Mouse (Mus musculus): ENCODE data around the gene C2cd2. TPM values are rescaled to one million over a fixed set of nuclear protein-coding genes. Genes with fewer than 3 reads are reported as not detected.
A peak's percentile ranks its signal among the peaks of the same experiment; 100 is the strongest.

Gene C2cd2
- polyA plus RNA-seq, 1 experiment from 2014 or later, result 12.7 TPM

DNA sequence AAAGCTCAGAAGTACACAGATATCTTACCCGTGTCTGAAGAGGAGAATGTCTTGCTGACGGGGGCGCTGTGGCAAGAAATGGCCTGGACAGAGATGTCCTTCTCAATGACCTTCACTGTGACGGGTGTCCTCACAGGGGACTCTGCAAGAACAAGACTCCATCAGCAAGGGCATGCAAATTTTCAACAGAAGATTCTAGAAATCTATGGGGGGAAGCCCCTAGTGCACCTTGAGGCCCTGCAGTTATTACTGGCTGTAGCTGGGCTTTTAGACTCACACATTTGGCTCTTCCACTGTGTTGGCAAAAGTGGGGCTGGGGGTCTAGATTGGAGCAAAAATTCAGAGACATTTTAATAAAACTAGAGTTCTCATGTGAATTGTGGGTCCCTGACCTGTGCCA, 87.3 kb downstream of the C2cd2 start:
- H3K9ac ChIP-seq (replicated peaks; ENCODE audit: low read depth, low read length), result no peak overlapping the region
- no peaks in the 10 kb centered on the region for H3K4me1 ChIP-seq (replicated peaks; ENCODE audit: control insufficient read depth, insufficient read depth, low read length)
- ATAC-seq, result no peak
- no peak overlapping the region for H3K27ac ChIP-seq (ENCODE audit: low read length)
- WGBS, result 89% methylated on average over 4 of the region's 4 CpGs
- no peaks in the 10 kb centered on the region for H3K27me3 ChIP-seq (replicated peaks; ENCODE audit: control insufficient read depth, insufficient read depth, low read length)
- H3K9me3 ChIP-seq (ENCODE audit: control insufficient read depth, low read length), result no peaks in the 10 kb centered on the region
- no peaks in the 10 kb centered on the region for H3K36me3 ChIP-seq (ENCODE audit: control insufficient read depth, insufficient read depth)
- H3K4me3 ChIP-seq (replicated peaks; ENCODE audit: low read length), result no peak overlapping the region
- H3K4me2 ChIP-seq (ENCODE audit: low read length), result no peak overlapping the region

- Histone ChIP-seq H3K9ac (replicated peaks; ENCODE audit: low read depth, low read length) (no peak overlapping the region), H3K4me3 (replicated peaks; ENCODE audit: low read length) (no peak overlapping the region), H3K27ac (ENCODE audit: low read length) (no peak overlapping the region), H3K9me3 (ENCODE audit: control insufficient read depth, low read length) (no peaks in the 10 kb centered on the region), H3K27me3 (replicated peaks; ENCODE audit: control insufficient read depth, insufficient read depth, low read length) (no peaks in the 10 kb centered on the region), H3K4me2 (ENCODE audit: low read length) (no peak overlapping the region), H3K36me3 (ENCODE audit: control insufficient read depth, insufficient read depth) (no peaks in the 10 kb centered on the region), H3K4me1 (replicated peaks; ENCODE audit: control insufficient read depth, insufficient read depth, low read length) (no peaks in the 10 kb centered on the region)
- WGBS, result 63% methylated on average over 1 of the region's 1 CpGs
- ATAC-seq, result no peak
Measured at GRCm38 (mm10) chr16:97874376-97874775, 88.0 kb downstream of the C2cd2 start.

GRCm38 (mm10) chr16:97872657-97873056, 89.7 kb downstream of the C2cd2 start:
- Histone ChIP-seq H3K4me2 (ENCODE audit: low read length) (no peak overlapping the region), H3K27ac (ENCODE audit: low read length) (no peak overlapping the region), H3K4me1 (replicated peaks; ENCODE audit: control insufficient read depth, insufficient read depth, low read length) (no peaks in the 10 kb centered on the region), H3K27me3 (replicated peaks; ENCODE audit: control insufficient read depth, insufficient read depth, low read length) (no peaks in the 10 kb centered on the region), H3K36me3 (ENCODE audit: control insufficient read depth, insufficient read depth) (no peaks in the 10 kb centered on the region; the same call in 1 of the 2 replicates), H3K9ac (replicated peaks; ENCODE audit: low read depth, low read length) (no peak overlapping the region), H3K4me3 (replicated peaks; ENCODE audit: low read length) (no peak overlapping the region), H3K9me3 (ENCODE audit: control insufficient read depth, low read length) (no peaks in the 10 kb centered on the region)
- ATAC-seq, result no peak
- WGBS, result 68% methylated on average over 5 of the region's 5 CpGs

DNA sequence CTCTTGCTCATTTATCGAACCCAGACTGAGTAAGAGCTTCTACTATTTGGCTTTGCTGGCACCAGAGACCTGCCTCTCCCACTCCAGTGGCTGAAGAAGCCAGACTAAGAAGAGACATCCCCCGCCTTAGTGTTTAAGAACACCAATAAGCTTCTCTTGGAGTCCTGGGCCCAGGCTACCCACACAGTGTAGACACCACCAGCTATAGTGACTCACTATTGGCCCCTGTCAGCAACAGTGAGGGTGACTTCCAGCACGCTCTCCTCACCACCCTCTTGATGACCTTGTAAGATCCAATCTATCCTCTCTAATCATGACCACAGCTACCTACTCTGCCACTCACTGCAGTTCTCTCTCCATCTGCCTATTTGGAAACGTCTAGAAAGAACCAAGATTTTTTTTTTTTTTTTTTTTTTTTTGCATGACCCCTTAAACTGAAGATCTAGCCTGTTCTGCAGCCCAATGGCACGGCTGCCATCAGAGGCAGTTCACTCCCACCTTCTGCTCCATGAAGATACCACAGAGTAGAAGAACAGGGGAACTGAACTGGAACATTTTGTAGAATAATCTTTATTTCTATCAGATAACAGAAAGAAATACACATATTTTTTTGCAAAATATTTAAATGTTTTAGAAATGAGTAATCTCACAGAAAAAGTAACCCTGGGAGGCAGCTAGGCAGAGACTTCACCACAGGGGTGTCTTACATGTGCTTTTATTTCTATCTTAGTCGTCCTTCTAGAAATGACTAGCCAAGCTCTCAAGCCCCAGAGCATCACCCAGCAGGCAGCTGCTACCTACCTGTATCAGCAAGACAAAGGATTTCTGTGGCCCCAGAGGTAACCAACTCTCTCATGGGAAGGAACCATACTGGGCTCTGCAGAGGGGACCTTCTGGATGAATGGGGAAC, 93.0 kb downstream of the C2cd2 start:
- WGBS, result 76% methylated on average over 6 of the region's 6 CpGs

DNA sequence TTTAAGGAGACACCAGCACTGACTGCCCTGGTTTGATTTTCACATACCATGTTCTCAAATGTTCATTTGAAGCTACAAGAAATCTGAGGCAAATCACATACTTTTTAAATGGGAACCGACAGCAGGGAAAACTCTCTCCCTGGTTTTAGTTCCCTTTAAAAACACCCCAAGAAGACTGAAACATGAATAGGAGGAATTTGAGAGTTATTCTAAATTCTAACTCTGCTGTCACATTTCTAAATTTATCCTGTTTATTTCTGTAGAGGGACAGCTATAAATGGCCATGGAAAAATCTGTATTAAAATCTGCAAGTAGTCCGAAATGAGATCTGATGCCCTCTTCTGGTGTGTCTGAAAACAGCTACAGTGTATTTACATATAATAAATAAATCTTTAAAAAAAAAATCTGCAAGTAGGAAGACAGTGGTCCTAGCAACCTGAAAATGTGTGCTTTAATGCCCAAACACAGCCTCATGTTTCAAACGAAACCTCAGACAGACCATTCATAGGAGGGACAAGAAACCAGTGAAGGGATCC, 98.4 kb downstream of the C2cd2 start:
- Histone ChIP-seq H3K27ac (ENCODE audit: low read length) (no peak overlapping the region), H3K4me1 (replicated peaks; ENCODE audit: control insufficient read depth, insufficient read depth, low read length) (no peaks in the 10 kb centered on the region), H3K9ac (replicated peaks; ENCODE audit: low read depth, low read length) (no peak overlapping the region), H3K27me3 (replicated peaks; ENCODE audit: control insufficient read depth, insufficient read depth, low read length) (no peaks in the 10 kb centered on the region), H3K4me2 (ENCODE audit: low read length) (no peak overlapping the region), H3K36me3 (ENCODE audit: control insufficient read depth, insufficient read depth) (no peaks in the 10 kb centered on the region; the same call in 1 of the 2 replicates), H3K9me3 (ENCODE audit: control insufficient read depth, low read length) (no peaks in the 10 kb centered on the region), H3K4me3 (replicated peaks; ENCODE audit: low read length) (no peak overlapping the region)
- no peak for ATAC-seq
- 88% methylated on average over 3 of the region's 3 CpGs for WGBS

More for the DNA sequence above, 93.0 kb downstream of the C2cd2 start:
- Histone ChIP-seq H3K4me1 (replicated peaks; ENCODE audit: control insufficient read depth, insufficient read depth, low read length) (no peaks in the 10 kb centered on the region), H3K9me3 (ENCODE audit: control insufficient read depth, low read length) (no peaks in the 10 kb centered on the region), H3K4me2 (ENCODE audit: low read length) (no peak overlapping the region), H3K4me3 (replicated peaks; ENCODE audit: low read length) (no peak overlapping the region), H3K27me3 (replicated peaks; ENCODE audit: control insufficient read depth, insufficient read depth, low read length) (no peaks in the 10 kb centered on the region), H3K27ac (ENCODE audit: low read length) (no peak overlapping the region), H3K9ac (replicated peaks; ENCODE audit: low read depth, low read length) (no peak overlapping the region), H3K36me3 (ENCODE audit: control insufficient read depth, insufficient read depth) (no peaks in the 10 kb centered on the region; the same call in 1 of the 2 replicates)
- no peak for ATAC-seq

DNA sequence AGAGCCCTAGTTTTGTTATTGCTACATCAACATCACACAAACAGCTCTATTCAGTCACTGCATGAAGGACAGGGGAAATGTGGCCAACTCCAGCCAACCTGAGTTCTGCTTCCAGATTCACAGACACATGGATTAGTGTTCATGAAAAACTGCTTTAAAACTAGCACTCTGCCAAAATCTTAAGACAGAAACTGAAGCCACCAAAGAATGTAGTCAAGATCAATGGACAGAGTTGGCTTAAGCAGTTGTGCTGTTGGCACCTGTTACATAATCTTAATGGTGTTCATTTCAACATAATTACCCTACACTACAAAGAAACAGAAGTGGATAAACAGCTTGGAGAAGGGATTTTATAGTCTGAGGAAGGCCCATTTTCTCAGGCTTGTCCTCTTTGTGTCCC, 106.3 kb downstream of the C2cd2 start:
- H3K9ac ChIP-seq (replicated peaks; ENCODE audit: low read depth, low read length), result no peak overlapping the region
- no peak overlapping the region for H3K4me3 ChIP-seq (replicated peaks; ENCODE audit: low read length)
- H3K27ac ChIP-seq (ENCODE audit: low read length), result no peak overlapping the region
- H3K9me3 ChIP-seq (ENCODE audit: control insufficient read depth, low read length), result no peaks in the 10 kb centered on the region
- no peak overlapping the region for H3K4me2 ChIP-seq (ENCODE audit: low read length)
- H3K27me3 ChIP-seq (replicated peaks; ENCODE audit: control insufficient read depth, insufficient read depth, low read length), result no peaks in the 10 kb centered on the region
- ATAC-seq, result no peak
- H3K36me3 ChIP-seq (ENCODE audit: control insufficient read depth, insufficient read depth), result no peaks in the 10 kb centered on the region
- peaks cover 7% of the 10 kb centered on the region for H3K4me1 ChIP-seq (replicated peaks; ENCODE audit: control insufficient read depth, insufficient read depth, low read length)

- Histone ChIP-seq H3K4me1 (replicated peaks; ENCODE audit: control insufficient read depth, insufficient read depth, low read length) (peaks cover 24% of the 10 kb centered on the region), H3K27ac (ENCODE audit: low read length) (peak within 1 kb of the TSS; percentile 99), H3K9me3 (ENCODE audit: control insufficient read depth, low read length) (no peaks in the 10 kb centered on the region), H3K4me3 (replicated peaks; ENCODE audit: low read length) (peak within 1 kb of the TSS; percentile 95), H3K4me2 (ENCODE audit: low read length) (peak within 1 kb of the TSS; percentile 69), H3K27me3 (replicated peaks; ENCODE audit: control insufficient read depth, insufficient read depth, low read length) (no peaks in the 10 kb centered on the region), H3K36me3 (ENCODE audit: control insufficient read depth, insufficient read depth) (no peaks in the 10 kb centered on the region), H3K9ac (replicated peaks; ENCODE audit: low read depth, low read length) (peak within 1 kb of the TSS; percentile 99)
- peak; percentile 92 for ATAC-seq
- WGBS, result under 1% methylated on average over 31 of the region's 31 CpGs
Measured at GRCm38 (mm10) chr16:97851741-97852319, 110.6 kb downstream of the C2cd2 start, which contains the start of gene Prdm15. TSS of gene Prdm15 (minus strand) at chr16:97851850.

DNA sequence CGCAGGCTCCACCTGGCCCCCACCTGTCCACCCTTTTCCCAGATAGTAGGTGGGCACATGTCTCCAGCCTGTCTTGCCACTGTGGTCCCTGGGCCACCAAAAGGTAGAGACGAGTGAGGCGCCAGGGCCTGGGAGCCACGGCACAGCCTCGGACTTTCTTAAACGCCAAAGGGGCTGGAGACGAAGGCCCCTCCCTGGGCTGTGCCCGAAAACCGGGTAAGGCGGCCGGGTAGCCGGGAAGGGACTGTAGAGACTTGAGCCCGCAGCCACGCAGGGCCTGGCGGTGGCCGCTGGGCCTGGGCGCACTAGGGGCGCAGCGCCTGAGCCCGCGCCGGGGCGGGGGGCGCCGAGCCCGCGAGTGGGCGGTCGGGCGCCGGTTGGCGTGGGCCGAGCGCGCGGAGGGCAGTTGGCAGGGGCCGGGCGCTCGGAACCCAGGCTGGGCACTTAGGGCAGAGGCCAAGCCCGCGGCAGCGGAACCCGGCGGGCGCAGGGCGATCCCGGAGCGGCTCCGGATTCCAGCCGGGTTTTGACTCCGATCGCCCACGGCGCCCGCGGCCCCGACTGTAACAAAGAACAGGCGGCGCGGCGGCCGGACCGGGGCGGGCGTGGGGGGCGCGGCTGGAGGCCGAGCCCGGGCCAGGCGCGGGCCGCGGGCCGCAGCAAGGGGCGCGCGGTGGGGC, 111.2 kb downstream of the C2cd2 start:
- Histone ChIP-seq H3K4me3 (replicated peaks; ENCODE audit: low read length) (peak overlapping the region; percentile 95), H3K9ac (replicated peaks; ENCODE audit: low read depth, low read length) (peak overlapping the region; percentile 99), H3K9me3 (ENCODE audit: control insufficient read depth, low read length) (no peaks in the 10 kb centered on the region), H3K4me2 (ENCODE audit: low read length) (peak overlapping the region; percentile 67), H3K4me1 (replicated peaks; ENCODE audit: control insufficient read depth, insufficient read depth, low read length) (peaks cover 24% of the 10 kb centered on the region), H3K27me3 (replicated peaks; ENCODE audit: control insufficient read depth, insufficient read depth, low read length) (no peaks in the 10 kb centered on the region), H3K27ac (ENCODE audit: low read length) (peak overlapping the region; percentile 99), H3K36me3 (ENCODE audit: control insufficient read depth, insufficient read depth) (no peaks in the 10 kb centered on the region)
- ATAC-seq, result peak; percentile 89
- WGBS, result under 1% methylated on average over 75 of the region's 77 CpGs

DNA sequence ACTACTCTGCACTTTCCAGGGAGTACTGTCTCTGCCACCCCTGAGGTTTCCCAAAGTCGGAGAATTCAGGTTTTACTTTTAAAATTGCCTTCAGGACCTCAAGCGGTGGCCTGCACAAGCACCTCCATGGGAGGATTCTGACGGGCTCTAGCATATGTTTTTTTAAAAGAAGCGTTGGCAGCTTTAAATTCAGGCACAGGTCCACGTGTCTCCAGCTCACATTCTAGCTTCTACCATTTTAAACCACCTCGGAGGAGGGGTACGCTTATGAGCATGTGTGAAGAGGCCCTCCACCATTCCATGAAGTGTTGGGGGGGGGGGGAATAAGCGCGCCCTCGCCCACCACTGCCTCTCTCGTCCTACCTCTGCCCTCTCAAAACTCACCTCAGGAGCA, 111.7 kb downstream of the C2cd2 start:
- no peaks in the 10 kb centered on the region for H3K27me3 ChIP-seq (replicated peaks; ENCODE audit: control insufficient read depth, insufficient read depth, low read length)
- H3K36me3 ChIP-seq (ENCODE audit: control insufficient read depth, insufficient read depth), result no peaks in the 10 kb centered on the region
- H3K27ac ChIP-seq (ENCODE audit: low read length), result peak overlapping the region; percentile 99
- peaks cover 24% of the 10 kb centered on the region for H3K4me1 ChIP-seq (replicated peaks; ENCODE audit: control insufficient read depth, insufficient read depth, low read length)
- H3K9ac ChIP-seq (replicated peaks; ENCODE audit: low read depth, low read length), result peak overlapping the region; percentile 99
- peak; percentile 63 for ATAC-seq
- H3K4me2 ChIP-seq (ENCODE audit: low read length), result peak overlapping the region; percentile 67
- peak overlapping the region; percentile 95 for H3K4me3 ChIP-seq (replicated peaks; ENCODE audit: low read length)
- WGBS, result 1% methylated on average over 10 of the region's 11 CpGs
- H3K9me3 ChIP-seq (ENCODE audit: control insufficient read depth, low read length), result no peaks in the 10 kb centered on the region

Measured in forebrain, embryonic 16.5 days (tissue).